Mouse (Mus musculus) urinary bladder, adult 2 months (tissue): ENCODE measurements around the gene Gtf2ird1. TPM values are rescaled to one million over a fixed set of nuclear protein-coding genes. Genes with fewer than 3 reads are reported as not detected.
"Not testable (repeated sequence)": the region's sequence is repeated elsewhere in the genome, so short reads cannot be mapped to it uniquely, and the experiment has no call there.

Source experiments
- DNase-seq: peaks from one replicate; pipeline ENCODE4 v3.0.0; 2022; ENCODE audit warnings: low spot score
- polyA plus RNA-seq: library from polyadenylated mRNA; depleted of rRNA; stranded (reverse); fragments of >200 nt; gene quantifications from 2 replicates; pipeline ENCODE4 v1.2.3, GENCODE M21; 2012; rRNA removed

The Gtf2ird1 gene
- 27.1 and 31.5 TPM in 2 replicates for polyA plus RNA-seq

GRCm38 (mm10) chr5:134456503-134456962 is at the start of gene Gtf2ird1:
Gtf2ird1 (minus strand) TSS chr5:134456716.
- DNase-seq: peak; percentile 59

GRCm38 (mm10) chr5:134505810-134506292 is 49.3 kb upstream of the Gtf2ird1 start:
- DNase-seq: no peak

GRCm38 (mm10) chr5:134502591-134502990 is 46.1 kb upstream of the Gtf2ird1 start:
- DNase-seq: no peak

- no peak for DNase-seq
Measured at GRCm38 (mm10) chr5:134501453-134501852, 44.9 kb upstream of the Gtf2ird1 start.

- no peak for DNase-seq
Measured at GRCm38 (mm10) chr5:134500681-134501080, 44.2 kb upstream of the Gtf2ird1 start.

GRCm38 (mm10) chr5:134500062-134500461 is 43.5 kb upstream of the Gtf2ird1 start:
- no peak for DNase-seq

GRCm38 (mm10) chr5:134497026-134497425 is 40.5 kb upstream of the Gtf2ird1 start:
- no peak for DNase-seq

GRCm38 (mm10) chr5:134495796-134496195 is 39.3 kb upstream of the Gtf2ird1 start:
- no peak for DNase-seq

- DNase-seq: peak; percentile 78
Measured at GRCm38 (mm10) chr5:134494142-134494541, 37.6 kb upstream of the Gtf2ird1 start.

GRCm38 (mm10) chr5:134492956-134493355 is 36.4 kb upstream of the Gtf2ird1 start:
- no peak for DNase-seq

- DNase-seq: peak; percentile 56
Measured at GRCm38 (mm10) chr5:134491712-134492417, 35.3 kb upstream of the Gtf2ird1 start.

- DNase-seq: no peak
Measured at GRCm38 (mm10) chr5:134491206-134491605, 34.7 kb upstream of the Gtf2ird1 start.

- no peak for DNase-seq
Measured at GRCm38 (mm10) chr5:134490465-134490864, 33.9 kb upstream of the Gtf2ird1 start.

- DNase-seq: no peak
Measured at GRCm38 (mm10) chr5:134489583-134489982, 33.1 kb upstream of the Gtf2ird1 start.

- DNase-seq: no peak
Measured at GRCm38 (mm10) chr5:134488596-134488995, 32.1 kb upstream of the Gtf2ird1 start.

GRCm38 (mm10) chr5:134488042-134488441 is 31.5 kb upstream of the Gtf2ird1 start:
- no peak for DNase-seq

GRCm38 (mm10) chr5:134485900-134486665 is 29.6 kb upstream of the Gtf2ird1 start:
- DNase-seq: no peak

- DNase-seq: no peak
Measured at GRCm38 (mm10) chr5:134485183-134485730, 28.7 kb upstream of the Gtf2ird1 start.

GRCm38 (mm10) chr5:134483291-134483690 is 26.8 kb upstream of the Gtf2ird1 start:
- no peak for DNase-seq

- DNase-seq: no peak
Measured at GRCm38 (mm10) chr5:134482331-134482730, 25.8 kb upstream of the Gtf2ird1 start.

GRCm38 (mm10) chr5:134478886-134479285 is 22.4 kb upstream of the Gtf2ird1 start:
- not testable (repeated sequence) for DNase-seq

- not testable (repeated sequence) for DNase-seq
Measured at GRCm38 (mm10) chr5:134475686-134476085, 19.2 kb upstream of the Gtf2ird1 start.
